Mouse (Mus musculus) E14TG2a.4 (cell line): ENCODE results near the gene Gne.

ENCODE experiments used
- CTCF ChIP-seq: conservative IDR thresholded peaks from 2 replicates; pipeline ENCODE4 v1.5.1; 2014; ENCODE audit warnings: low read length
- NANOG ChIP-seq: IDR thresholded peaks from 2 replicates; pipeline ENCODE4 v1.6.1; 2014; ENCODE audit warnings: borderline replicate concordance, low read length, mixed read lengths
- POU5F1 ChIP-seq: IDR thresholded peaks from 2 replicates; pipeline ENCODE4 v1.6.1; 2014; ENCODE audit warnings: low read length, borderline replicate concordance

- TF ChIP-seq CTCF (no peak), POU5F1 (no peak), NANOG (no peak)
These were observed 52.5 kb downstream of the Gne start for GRCm38 (mm10) chr4:44031521-44031920.
